Mouse (Mus musculus): Measurements from ENCODE around the gene Areg. TPM values are rescaled to one million over a fixed set of nuclear protein-coding genes. Genes with fewer than 3 reads are reported as not detected.

Gene Areg
- not detected in 2 replicates for polyA plus RNA-seq (2012; rRNA removed)

DNA sequence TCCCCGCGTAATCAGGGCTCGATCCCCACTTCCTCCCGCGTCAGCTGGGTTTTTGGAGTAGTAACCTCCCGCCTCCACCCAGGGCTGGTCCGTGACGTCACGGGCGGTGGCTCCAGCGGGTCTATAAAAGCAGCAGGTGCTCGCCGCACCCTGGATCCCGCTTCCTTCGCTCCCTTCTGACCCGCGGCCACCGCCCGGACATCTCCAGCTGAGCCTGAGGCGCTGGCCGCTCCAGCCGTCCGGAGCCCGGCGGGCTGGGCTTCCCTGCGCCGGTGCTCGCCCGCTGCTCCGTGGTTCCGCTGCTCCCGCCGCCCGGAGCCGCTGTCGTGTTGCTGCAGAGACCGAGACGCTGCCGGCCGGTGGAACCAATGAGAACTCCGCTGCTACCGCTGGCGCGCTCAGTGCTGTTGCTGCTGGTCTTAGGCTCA is at the start of gene Areg:
TSS of gene Areg (plus strand) at position 154 of the 428 bp plus-strand sequence.
- no peak for TF ChIP-seq CTCF (IDR thresholded peaks at IDR 0.05; ENCODE audit: control insufficient read depth, insufficient read depth, insufficient replicate concordance, low read depth, low read length)
- TF ChIP-seq POLR2A (IDR thresholded peaks at IDR 0.05; ENCODE audit: control insufficient read depth, low read depth, low read length) = no peak
- no peak within 1 kb of the TSS for H3K27ac ChIP-seq (ENCODE audit: control insufficient read depth, insufficient read depth, low read depth, low read length)

GRCm38 (mm10) chr5:91090301-91090700 is 49.1 kb upstream of the Areg start:
- H3K27ac ChIP-seq (ENCODE audit: control insufficient read depth, insufficient read depth, low read depth, low read length) = no peak overlapping the region
- no peaks in the 10 kb centered on the region for H3K4me1 ChIP-seq (ENCODE audit: control insufficient read depth, insufficient read depth, low read length)
- no peak overlapping the region for H3K4me3 ChIP-seq (ENCODE audit: control insufficient read depth, low read depth, low read length)
- no peaks in the 10 kb centered on the region for H3K36me3 ChIP-seq (ENCODE audit: control insufficient read depth, insufficient read depth, low read length)
- TF ChIP-seq CTCF (IDR thresholded peaks at IDR 0.05; ENCODE audit: control insufficient read depth, insufficient read depth, insufficient replicate concordance, low read depth, low read length) (no peak), POLR2A (IDR thresholded peaks at IDR 0.05; ENCODE audit: control insufficient read depth, low read depth, low read length) (no peak)
- H3K27me3 ChIP-seq (ENCODE audit: control insufficient read depth, insufficient read depth, low read length) = no peaks in the 10 kb centered on the region

More for the DNA sequence above, at the start of gene Areg:
- Histone ChIP-seq H3K4me3 (ENCODE audit: control insufficient read depth, low read depth, low read length) (peak within 1 kb of the TSS; percentile 25), H3K36me3 (ENCODE audit: control insufficient read depth, insufficient read depth, low read length) (no peaks in the 10 kb centered on the region), H3K27me3 (ENCODE audit: control insufficient read depth, insufficient read depth, low read length) (no peaks in the 10 kb centered on the region), H3K4me1 (ENCODE audit: control insufficient read depth, insufficient read depth, low read length) (peaks cover 7% of the 10 kb centered on the region)

DNA sequence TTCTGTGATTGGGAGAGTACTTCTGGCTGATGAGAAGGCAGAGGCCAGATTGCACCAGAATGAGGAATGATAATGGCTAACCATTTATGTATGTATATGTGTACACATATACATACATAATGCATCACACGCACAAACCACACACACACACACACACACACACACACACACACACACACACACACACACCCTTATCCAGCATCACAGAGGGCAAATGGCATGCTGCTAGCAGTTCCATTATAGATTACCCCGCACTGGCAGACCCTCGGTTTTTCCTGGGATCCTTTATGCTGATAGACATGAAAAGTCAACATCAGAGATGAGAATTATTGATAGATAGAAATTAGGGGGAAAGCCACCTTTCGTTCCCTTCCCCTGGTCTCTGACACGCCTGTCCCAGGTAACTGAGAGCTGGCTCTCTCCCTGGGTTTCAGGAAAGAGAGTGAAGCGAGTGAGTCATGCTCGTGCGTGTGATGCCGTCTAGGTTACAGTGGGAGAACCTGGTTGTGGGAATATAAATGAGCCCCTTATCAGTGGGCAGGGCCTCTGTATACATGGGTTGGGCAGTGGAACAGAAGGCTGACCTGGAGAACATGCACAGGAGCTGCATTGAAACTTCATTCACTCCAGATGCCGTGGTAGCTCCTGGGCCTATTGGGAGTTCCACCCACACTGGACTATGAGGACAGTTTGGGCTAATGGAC is 41.3 kb upstream of the Areg start:
- Histone ChIP-seq H3K27ac (ENCODE audit: control insufficient read depth, insufficient read depth, low read depth, low read length) (no peak overlapping the region), H3K36me3 (ENCODE audit: control insufficient read depth, insufficient read depth, low read length) (no peaks in the 10 kb centered on the region), H3K4me3 (ENCODE audit: control insufficient read depth, low read depth, low read length) (no peak overlapping the region), H3K27me3 (ENCODE audit: control insufficient read depth, insufficient read depth, low read length) (no peaks in the 10 kb centered on the region), H3K4me1 (ENCODE audit: control insufficient read depth, insufficient read depth, low read length) (no peaks in the 10 kb centered on the region)
- TF ChIP-seq CTCF (IDR thresholded peaks at IDR 0.05; ENCODE audit: control insufficient read depth, insufficient read depth, insufficient replicate concordance, low read depth, low read length) (no peak), POLR2A (IDR thresholded peaks at IDR 0.05; ENCODE audit: control insufficient read depth, low read depth, low read length) (no peak)

DNA sequence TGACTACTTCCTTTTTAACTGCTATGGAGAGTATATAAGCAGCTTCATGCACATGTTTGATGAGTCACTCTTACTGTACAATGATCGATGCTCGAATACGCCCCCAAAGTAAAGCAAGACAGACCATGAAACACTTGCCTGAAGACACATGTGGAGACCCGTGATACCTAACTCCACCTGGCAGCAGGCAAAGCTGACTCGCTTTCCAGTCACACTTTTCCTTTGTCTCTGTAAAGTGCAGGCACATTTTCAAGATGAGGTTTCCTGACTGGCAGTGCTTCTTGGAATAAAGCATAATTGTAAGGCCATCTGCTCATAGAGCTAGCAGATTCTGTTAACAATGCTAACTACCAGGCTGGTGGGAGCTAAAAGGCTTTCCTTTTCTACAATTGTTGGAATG is 37.7 kb upstream of the Areg start:
- Histone ChIP-seq H3K4me1 (ENCODE audit: control insufficient read depth, insufficient read depth, low read length) (no peaks in the 10 kb centered on the region), H3K36me3 (ENCODE audit: control insufficient read depth, insufficient read depth, low read length) (no peaks in the 10 kb centered on the region), H3K27ac (ENCODE audit: control insufficient read depth, insufficient read depth, low read depth, low read length) (no peak overlapping the region), H3K4me3 (ENCODE audit: control insufficient read depth, low read depth, low read length) (no peak overlapping the region), H3K27me3 (ENCODE audit: control insufficient read depth, insufficient read depth, low read length) (no peaks in the 10 kb centered on the region)
- TF ChIP-seq POLR2A (IDR thresholded peaks at IDR 0.05; ENCODE audit: control insufficient read depth, low read depth, low read length) = no peak
- no peak for TF ChIP-seq CTCF (IDR thresholded peaks at IDR 0.05; ENCODE audit: control insufficient read depth, insufficient read depth, insufficient replicate concordance, low read depth, low read length)

DNA sequence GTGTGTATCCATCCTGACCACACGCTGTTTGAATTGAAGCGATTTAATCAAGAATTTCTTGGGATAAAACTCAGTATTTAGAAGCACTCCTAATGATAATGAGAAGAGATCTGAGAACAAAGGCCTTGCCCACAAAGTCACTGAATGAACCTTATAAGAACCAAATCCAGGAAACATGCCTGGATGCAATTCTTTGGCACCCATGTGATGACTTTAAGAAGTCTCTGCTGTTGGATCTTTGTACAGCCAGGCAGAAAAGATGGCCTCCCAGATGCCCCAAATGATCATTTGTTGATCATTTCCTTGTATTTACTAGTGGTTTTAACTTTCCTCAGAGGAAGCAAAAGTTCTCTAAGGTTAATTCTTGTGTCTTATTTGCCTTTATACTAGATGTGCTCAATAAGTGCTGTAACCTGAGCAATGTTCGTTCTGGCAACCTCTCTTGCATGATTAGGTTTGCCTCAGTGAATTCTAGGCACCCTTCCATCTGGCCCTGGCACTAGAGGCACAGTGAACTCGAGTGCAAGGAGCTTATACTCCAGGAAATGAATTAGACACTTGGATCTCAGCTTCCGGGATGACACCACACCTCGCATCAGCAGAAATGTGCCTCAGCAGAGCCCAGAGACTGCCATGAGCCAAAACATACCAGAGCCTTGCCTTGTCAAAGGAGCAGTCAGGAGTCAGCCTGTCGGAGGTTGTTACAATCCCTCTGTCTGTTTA is 35.3 kb upstream of the Areg start:
- H3K27ac ChIP-seq (ENCODE audit: control insufficient read depth, insufficient read depth, low read depth, low read length) = no peak overlapping the region
- H3K36me3 ChIP-seq (ENCODE audit: control insufficient read depth, insufficient read depth, low read length) = no peaks in the 10 kb centered on the region
- H3K4me3 ChIP-seq (ENCODE audit: control insufficient read depth, low read depth, low read length) = no peak overlapping the region
- TF ChIP-seq CTCF (IDR thresholded peaks at IDR 0.05; ENCODE audit: control insufficient read depth, insufficient read depth, insufficient replicate concordance, low read depth, low read length) = no peak
- no peak for TF ChIP-seq POLR2A (IDR thresholded peaks at IDR 0.05; ENCODE audit: control insufficient read depth, low read depth, low read length)
- no peaks in the 10 kb centered on the region for H3K4me1 ChIP-seq (ENCODE audit: control insufficient read depth, insufficient read depth, low read length)
- H3K27me3 ChIP-seq (ENCODE audit: control insufficient read depth, insufficient read depth, low read length) = no peaks in the 10 kb centered on the region

DNA sequence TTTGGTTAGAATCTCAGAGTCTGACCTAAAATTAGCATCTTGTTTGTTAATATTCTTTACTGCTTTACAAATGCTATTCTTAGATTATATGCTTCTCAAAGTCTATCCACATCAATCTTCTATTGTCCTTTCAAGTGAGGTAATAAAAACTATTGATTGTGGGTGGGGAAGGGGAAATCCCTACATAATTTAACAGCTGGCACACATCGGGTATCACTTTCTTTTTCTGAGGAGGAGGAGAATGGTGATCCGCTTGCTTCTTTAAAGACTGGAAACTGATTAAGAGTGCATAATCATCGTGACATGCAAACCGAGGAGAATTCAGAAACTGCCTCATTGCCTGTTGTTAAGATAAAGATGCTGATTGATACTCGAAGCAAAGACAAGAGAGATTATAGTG is 33.2 kb upstream of the Areg start:
- no peaks in the 10 kb centered on the region for H3K36me3 ChIP-seq (ENCODE audit: control insufficient read depth, insufficient read depth, low read length)
- no peak overlapping the region for H3K27ac ChIP-seq (ENCODE audit: control insufficient read depth, insufficient read depth, low read depth, low read length)
- no peaks in the 10 kb centered on the region for H3K4me1 ChIP-seq (ENCODE audit: control insufficient read depth, insufficient read depth, low read length)
- TF ChIP-seq CTCF (IDR thresholded peaks at IDR 0.05; ENCODE audit: control insufficient read depth, insufficient read depth, insufficient replicate concordance, low read depth, low read length) (no peak), POLR2A (IDR thresholded peaks at IDR 0.05; ENCODE audit: control insufficient read depth, low read depth, low read length) (no peak)
- no peak overlapping the region for H3K4me3 ChIP-seq (ENCODE audit: control insufficient read depth, low read depth, low read length)
- H3K27me3 ChIP-seq (ENCODE audit: control insufficient read depth, insufficient read depth, low read length) = no peaks in the 10 kb centered on the region

- H3K36me3 ChIP-seq (ENCODE audit: control insufficient read depth, insufficient read depth, low read length) = no peaks in the 10 kb centered on the region
- H3K27ac ChIP-seq (ENCODE audit: control insufficient read depth, insufficient read depth, low read depth, low read length) = no peak overlapping the region
- TF ChIP-seq CTCF (IDR thresholded peaks at IDR 0.05; ENCODE audit: control insufficient read depth, insufficient read depth, insufficient replicate concordance, low read depth, low read length) = no peak
- TF ChIP-seq POLR2A (IDR thresholded peaks at IDR 0.05; ENCODE audit: control insufficient read depth, low read depth, low read length) = no peak
Observed at GRCm38 (mm10) chr5:91110023-91110670, 29.3 kb upstream of the Areg start.

More at GRCm38 (mm10) chr5:91110023-91110670, 29.3 kb upstream of the Areg start:
- Histone ChIP-seq H3K4me3 (ENCODE audit: control insufficient read depth, low read depth, low read length) (no peak overlapping the region), H3K4me1 (ENCODE audit: control insufficient read depth, insufficient read depth, low read length) (no peaks in the 10 kb centered on the region), H3K27me3 (ENCODE audit: control insufficient read depth, insufficient read depth, low read length) (no peaks in the 10 kb centered on the region)
